Mouse (Mus musculus): Measurements from ENCODE around the gene Pcnt.
A peak's percentile ranks its signal among the peaks of the same experiment; 100 is the strongest.

Pcnt gene

DNA sequence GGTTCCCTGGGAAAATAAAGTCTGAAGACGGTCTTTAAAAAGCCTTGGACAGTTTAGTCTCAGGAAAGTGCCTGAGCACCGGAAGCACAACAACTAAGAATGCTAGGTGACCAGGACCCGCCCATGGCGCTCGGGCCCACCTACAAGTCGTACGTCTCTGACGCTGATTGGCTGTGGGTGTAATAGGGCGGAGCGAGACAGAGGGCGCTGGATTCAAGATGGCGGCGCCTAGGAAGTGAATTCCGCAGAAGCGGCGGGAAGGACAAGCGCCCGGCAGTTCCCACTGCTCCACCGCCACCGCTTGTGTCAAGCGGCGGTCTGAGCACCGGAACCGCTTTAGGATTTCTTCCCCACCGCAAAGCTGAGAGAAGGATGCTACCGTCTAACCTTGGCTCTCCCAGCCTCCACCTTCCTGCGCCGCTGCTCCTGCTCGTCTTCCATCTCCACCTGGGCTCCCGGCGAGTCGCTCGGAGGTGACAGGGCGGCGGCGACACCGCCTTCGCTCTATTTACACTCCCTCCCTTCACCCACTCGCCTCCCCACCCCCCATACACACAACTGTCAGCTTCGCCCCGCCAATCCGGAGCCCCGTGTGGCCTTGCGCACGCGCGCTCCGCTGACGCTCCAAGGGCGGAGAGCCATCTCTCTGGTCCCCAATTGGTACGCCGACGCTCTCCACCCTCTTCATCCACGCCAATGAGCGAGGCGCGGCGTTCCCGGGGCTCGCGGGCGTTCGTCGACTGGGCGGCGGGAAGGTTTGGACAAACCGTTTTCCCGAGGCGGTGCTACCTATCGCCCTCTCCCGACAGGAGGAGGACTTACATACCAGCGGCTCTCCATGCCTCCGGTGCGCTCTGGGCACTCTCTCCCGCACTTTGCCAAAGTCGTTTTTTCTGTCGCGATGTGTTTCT, at the start of gene Pcnt:
Gene Pcnt, minus strand, starts transcription at position 609 of the 911 bp plus-strand sequence.
- DNase-seq: peak; percentile 98 to 99

DNA sequence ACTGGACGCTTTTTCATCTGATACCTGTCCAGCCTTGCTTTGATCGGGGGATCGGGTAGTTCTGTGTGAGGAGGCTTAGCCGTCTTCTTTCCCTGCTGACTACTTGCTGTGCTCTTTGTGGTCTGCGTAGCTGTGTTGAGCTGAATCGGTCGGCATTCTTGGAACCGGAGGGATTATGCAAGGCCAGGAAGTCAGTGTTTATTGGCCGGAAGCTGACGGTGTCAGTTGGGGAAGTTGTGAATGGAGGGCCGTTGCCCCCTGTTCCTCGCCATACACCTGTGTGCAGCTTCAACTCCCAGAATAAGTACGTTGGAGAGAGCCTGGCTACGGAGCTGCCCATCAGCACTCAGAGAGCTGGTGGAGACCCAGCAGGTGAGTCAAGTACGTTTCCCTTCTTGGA, 46.6 kb upstream of the Pcnt start:
- DNase-seq: no peak

DNA sequence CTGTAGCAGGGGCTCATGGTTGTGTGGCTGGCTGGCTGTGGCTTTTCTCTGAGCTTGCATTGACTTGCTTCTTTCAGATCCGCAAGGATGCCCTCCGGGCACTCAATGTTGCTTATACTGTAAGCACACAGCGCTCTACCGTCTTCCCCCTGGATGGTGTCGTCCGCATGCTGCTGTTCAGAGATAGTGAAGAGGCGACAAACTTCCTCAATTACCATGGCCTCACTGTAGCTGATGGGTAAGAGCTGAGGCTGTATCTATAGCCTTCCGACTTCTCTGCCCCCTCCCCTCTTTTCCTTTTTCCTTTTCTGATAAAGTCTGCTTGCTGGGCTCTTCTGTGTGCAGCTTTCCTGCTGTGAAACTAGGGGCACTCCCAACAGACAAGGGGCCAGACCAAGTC, 45.7 kb upstream of the Pcnt start:
- DNase-seq: no peak

DNA sequence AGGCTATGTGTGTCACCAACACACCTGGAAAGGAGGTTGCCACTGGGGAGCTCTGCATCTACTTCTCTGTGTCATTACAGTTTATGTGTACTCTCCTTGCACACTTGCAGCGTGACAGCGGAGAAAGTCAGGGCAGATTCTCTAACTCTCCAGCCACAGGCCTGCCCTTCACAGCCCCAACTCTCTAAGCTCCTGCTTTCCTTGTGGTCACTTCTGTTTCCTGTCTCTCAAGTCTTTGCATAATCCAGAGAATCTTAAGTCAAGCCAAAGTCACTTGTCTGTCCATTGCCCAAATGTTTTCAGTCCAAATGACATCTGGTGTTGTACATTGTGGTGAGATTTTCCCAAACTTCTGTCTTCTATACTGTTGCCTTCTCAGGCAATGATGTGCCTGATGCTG, 43.7 kb upstream of the Pcnt start:
- DNase-seq: no peak

DNA sequence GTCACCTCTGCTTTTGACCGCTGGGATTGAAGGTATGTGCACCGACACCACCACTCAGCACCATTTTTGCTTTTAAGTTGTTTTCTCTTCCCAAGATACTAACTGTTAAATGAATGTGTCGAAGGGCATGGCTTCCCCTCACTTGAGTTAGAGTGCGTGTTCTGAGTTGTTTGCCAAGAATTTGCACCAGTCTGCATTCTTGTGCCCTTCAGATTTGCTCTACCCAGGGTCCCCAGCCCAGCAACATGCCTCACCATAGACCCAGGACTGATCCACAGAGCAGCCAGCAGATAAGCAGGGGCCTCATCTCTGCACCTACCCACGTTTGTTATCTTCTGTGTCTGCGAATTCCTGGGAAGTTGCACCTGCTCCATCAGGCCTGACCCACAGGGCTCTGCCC, 38.9 kb upstream of the Pcnt start:
- no peak for DNase-seq

DNA sequence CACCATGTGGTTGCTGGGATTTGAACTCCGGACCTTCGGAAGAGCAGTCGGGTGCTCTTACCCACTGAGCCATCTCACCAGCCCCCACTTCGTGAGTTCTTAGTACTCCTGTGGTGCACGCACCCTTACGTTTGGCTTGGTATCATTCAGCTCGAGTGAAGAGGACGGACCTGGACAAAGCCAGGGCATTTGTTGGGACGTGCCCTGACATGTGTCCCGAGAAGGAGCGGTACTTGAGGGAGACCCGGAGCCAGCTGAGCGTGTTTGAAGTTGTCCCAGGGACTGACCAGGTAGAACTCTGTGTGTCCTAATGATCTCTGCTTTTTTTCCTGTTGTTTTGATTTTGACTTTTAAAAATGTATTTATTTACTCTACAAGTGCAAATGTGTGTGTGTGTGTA, 38.3 kb upstream of the Pcnt start:
- DNase-seq: no peak

DNA sequence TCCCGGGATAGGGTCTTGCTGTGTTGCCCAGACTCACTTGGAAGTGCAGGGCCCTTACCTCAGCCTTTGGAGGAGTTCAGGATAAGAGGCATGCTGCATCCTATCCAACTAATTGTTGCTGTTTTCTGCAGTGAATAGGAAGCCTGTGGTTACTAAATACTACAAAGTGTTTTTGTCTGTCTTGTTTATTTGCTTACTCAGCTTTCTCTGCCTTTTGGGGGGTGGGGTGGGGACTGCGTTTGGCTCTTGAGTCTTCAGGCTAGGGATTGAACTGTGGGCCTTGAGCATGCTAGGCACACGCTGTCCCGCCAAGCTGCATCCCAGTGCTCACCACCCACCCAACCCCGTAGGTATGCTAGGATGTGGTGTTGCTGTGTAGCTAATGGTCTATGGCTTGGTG, 31.2 kb upstream of the Pcnt start:
- DNase-seq: no peak

DNA sequence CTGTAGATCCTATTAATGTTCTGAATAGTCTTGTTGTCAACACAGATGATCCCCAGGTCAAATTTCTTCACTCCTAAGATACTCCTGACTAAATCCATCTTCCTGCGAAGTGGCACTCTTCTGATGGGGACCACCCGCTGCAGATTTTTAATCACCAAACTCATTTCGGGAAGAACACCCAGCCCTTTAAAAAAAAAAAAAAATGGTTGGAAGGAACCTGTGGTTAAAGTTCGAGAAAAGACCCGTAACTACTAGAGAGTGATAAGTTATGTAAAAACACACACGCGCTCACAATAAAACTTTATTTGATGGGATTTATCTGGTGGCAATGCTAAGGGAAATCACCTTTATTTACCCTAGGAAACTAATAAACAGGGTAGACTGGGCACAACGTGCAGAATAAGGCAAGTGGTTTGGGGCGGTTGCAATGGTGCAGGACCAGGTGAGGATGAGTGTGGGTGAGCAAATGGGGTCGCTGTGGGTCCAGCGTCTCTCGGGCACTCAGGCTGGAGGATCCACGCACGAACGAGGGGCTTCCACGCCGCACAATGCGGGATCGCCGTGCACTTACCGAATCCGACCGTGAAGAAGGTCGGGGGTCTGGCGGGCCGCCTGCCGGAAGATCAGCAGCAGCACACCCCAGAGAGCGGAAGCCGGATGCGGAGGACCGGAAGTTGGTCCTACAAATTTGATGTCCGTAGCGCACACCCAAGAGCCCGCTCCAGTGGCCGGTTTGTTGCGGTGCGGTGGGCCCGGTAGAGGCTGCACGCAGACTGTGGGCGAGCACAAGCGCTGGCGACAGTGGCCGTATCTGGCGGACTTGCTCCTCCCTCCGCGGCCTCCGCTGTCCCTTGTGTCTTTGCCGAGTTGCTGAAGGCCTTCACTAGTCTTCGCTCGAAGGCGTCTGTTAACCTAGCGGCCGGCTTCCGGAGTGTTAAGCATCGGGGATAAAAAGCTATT, 25.9 kb upstream of the Pcnt start, which contains the start of the genes Mcm3ap and Ybey:
Gene Mcm3ap, plus strand, starts transcription at position 725 of the 960 bp plus-strand sequence.
Gene Ybey, minus strand, starts transcription at position 912 of the 960 bp plus-strand sequence.
- peak; percentile 93 to 94 for DNase-seq

DNA sequence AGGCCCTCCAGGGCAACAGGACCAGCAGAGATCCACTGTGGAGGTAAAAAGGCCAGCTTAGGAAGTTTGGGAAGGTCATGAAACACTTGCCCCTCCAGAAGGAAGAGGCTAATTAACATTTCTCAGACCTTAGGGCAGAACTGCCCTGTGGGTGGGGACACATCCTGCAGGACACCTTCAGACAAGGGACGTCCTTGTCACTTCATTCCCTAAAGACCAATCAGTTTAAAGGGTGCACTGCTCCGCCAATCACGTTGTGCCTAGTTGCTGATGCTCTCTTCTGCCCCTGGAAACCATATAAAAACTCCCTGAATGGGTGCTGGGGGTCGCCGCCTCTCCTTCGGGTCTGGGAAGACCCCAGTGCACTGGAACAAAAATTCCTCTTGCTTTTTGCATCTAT, 20.1 kb upstream of the Pcnt start:
- DNase-seq: no peak

DNA sequence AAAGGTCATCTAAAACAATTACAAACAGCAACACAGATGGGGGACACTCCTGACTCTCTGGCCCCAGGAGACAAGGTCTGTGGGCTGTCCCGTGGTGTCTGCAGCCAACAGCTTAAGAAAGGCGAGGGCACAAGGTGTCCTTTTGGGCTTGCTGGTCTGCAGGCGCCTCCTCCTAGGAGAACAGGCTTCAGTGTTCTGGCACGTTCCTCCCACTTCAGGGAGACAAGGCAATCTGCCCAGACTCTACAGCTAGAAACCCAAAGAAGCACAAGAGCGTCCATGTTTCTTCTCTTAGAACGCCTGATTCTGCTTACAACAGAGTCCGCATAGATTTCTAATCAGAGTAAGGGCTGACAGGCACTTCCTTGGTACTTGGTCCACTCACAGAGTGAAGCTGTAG, 19.7 kb upstream of the Pcnt start:
- no peak for DNase-seq

DNA sequence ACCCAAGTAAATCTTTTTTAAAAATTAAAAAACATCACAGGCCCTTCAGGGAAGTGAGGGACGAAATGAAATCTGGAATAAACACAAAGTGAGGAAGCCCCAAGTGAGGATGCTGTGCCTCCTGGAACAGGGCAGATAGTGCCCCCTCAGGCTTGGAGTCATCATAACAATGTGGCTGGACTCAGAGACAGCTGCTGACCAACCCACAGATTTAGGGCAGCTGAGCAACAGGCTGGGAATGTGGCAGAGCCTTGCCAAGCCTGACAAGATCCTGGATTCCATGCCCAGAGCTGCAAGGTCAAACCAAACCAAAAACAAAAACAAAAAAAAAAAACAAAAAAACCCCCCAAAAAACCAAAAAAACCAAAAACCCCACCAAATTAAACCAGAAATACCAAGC, 18.7 kb upstream of the Pcnt start:
- no peak for DNase-seq

DNA sequence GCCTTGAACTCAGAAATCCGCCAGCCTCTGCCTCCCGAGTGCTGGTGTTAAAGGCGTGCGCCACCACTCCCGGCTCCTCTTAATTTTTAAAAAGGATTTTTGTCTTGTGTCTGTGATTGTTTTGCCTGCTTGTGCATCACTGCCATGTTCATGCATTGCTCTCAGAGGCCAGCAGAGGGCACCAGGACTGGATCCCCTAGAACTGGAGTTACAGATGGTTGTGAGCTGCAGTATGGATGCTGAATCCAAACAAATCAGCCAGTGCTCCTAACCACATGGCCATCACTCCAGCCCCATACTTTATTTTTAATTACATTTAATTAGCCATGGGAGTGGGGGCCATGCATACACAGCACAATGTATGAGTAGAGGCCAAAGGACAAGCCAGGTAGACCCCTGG, 12.7 kb upstream of the Pcnt start:
- DNase-seq: peak; percentile 69 to 80

DNA sequence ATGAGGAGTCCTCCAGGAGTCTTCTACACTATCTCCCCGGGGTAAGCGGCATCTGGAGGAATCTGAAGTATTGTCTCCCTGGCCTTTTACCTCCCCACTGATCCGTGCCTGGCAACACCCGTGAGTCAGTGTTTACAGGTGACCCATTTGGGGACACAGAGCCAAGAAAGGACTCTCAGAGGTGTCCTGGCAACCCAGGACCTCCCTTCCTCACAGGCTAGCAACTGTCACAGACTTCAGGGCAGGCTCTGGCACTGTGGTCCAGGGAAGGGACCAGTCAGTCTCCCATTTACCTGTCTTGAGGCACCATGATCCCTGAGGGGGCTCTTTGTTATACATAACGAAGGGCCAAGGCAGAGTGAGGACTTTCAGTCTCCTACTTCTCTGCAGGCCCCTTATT, 6.3 kb upstream of the Pcnt start, which contains the start of gene 2610028H24Rik:
Gene 2610028H24Rik, plus strand, starts transcription at position 231 of the 400 bp plus-strand sequence.
- no peak for DNase-seq

DNA sequence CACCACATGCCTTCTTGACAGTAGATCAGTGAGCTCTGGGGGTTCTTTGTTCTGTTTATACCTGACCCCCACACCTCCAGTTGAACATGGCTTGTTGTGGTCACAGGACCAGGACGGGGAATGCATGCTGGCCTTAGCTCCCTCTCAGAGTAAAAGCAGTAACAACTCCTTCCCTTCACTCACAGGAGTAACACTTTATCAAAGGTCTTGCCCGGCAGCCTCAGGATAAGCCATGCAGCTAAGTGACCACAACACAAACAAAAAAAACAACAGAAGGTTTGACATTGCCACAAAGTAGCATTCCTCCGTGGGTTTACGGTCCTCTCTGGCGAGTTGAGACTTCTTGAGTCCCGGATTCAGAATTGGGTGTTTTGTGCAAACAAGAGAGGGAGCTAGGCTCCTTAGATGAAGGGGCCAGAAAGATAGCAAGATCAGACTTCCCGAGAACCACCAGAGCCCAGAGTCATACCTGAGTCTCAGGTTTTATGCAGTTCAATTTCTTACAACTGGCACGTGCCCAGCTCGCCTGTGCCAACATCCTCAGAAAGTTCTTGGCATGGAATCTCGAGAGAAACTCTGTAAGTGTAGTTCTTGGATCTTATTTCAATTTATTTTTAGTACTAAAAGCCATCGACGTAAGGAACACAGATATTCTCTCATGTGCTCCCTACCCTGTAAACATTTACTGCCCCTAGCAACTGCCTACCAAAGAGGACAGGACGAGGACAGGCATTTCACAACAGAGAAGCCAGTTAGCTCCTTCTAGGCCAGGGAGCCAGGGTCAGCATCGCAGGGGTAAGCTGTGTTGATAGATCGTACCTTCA, 5.0 kb upstream of the Pcnt start:
- DNase-seq: no peak

DNA sequence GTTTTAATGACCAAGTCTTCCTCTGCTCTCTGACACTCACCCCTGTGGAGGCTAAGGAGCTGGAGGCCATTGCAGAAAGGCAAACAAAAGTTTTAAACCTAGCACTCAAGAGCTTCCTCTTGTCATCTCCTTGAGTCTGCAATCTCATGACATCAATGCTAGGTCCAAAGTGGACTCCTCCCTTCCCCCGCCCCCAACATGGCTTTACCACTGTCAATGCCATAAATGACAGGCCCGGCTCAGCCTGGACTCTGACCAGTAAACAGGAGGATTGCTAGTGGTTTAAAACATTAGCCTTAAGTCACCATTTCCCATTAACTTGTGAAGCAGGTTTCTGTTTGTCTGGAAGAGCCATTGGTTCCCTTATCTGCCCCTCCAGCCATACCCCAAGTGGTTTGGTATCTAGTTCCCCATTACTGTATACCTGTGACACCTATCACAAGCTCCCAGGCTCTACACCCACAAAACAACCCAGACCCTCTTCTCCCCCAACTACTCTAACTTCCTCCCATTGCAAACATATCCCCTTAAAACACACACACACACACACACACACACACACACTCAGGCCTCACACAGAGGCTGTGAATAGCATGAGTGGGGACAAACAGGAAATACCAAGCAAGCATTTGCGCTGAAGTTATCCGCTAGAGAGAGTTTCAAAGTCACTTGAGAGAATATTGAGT, 3.6 kb upstream of the Pcnt start:
- no peak for DNase-seq

DNA sequence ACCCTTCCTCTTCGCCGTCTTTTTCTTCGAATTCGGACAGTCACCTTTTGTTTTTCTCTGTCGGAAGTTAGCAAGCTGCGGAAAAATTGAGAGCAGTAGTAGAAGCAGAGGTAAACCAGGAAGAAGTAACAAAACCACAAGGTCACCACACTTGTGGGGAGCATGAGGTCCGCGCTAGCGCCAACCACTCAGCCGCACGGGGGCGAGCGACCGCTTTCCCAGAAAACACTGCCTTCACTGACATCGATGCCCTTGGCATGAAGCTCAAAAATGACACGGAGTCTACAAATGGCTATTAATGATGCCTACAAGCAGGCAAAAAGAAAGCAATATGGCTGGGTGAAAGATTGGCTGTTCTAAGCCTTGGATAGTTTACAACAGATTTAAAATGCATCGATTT, 2.3 kb downstream of the Pcnt start, which contains the start of gene AC141477.1:
Gene AC141477.1, minus strand, starts transcription at position 164 of the 400 bp plus-strand sequence.
- DNase-seq: no peak

DNA sequence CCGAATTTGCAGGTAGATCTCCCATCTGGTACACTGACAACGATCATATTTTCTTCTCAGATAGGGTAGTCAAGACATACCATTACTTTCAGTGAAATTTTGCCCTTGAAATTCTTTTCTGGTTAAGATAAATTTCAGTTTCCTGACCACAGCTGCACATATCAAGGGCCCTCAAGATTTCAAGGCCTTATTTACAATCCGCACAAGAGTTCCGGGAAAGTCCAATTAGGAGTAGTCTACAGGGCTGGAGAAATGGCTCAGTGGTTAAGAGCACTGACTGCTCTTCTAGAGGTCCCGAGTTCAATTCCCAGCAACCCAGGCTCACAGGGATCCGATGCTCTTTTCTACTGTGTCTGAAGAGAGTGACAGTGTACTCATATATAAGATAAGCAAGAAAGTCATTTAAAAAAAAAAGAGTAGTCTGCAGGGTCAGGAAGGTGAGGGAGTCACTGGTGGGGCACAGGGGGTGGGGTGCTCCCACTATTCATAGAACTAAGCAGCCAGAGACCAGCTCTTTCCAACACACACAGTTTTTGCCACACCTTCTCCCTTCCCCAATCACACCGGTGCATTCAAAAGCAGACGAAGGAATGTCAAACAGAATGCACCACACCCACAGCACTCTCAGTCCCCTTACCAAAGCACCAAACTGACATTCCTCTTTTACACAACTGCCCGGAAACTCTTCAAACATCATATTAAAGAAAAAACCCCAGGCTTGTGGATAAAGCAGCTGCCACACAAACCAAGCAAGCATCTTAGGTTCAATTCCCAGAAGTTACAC, 3.3 kb downstream of the Pcnt start:
- DNase-seq: no peak

DNA sequence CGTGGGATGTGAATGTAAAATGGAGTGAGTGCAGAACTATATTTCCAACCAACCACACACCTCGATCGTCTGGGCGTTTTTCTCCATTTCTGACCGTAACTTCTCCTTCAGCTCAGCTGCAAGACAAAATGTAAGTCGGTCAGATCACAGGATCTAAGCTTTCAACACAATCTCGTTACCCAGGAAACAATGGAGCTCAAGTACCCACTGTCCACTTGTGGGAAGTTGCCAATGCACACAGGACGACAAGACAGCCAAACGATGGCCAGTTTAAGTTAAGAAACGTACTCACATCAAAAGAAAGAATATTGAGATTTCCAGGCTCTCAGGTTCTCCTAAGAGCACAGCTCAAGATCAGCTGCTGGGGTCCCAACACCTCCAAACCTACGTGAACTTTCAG, 8.7 kb downstream of the Pcnt start:
- DNase-seq: no peak

DNA sequence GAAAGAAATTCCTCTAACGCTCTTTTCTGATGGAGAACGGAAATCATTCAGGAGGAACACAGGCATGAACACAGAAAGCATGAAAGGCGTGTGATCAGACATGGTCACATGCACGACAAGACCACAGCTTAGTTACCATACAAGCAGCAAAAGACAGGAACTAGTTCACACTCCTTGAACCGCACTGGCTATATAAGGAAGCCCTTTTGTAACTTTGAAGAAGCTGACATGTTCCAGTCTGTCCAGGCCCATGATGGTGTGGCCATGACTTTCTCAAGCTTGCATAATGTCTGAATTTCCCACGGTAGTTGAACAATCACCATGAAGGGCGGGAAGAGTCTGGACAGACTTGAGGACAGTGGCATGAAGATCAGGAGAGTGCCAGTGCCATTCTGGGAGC, 16.9 kb downstream of the Pcnt start:
- no peak for DNase-seq

DNA sequence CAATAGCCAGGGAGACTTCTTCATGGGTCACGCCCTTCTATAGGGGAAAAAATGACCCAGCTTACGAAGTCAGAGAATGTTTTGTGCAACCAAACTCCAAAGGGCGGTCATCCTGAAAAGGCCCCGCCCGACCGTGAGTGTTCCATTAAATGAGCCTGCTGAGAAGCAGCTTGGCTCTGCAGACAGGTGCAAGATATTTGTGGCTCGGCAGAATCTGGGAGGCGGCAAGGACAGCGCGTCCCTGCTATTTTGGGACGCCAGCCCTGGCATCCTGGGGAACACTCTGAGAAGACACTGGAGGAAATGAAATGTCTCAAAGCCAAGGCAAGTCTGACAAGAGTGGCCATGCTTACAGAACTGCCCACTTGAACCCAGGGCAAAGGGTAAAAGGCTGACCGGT, 25.8 kb downstream of the Pcnt start:
- peak in 1 of 2 experiments; percentile 20 for DNase-seq

DNA sequence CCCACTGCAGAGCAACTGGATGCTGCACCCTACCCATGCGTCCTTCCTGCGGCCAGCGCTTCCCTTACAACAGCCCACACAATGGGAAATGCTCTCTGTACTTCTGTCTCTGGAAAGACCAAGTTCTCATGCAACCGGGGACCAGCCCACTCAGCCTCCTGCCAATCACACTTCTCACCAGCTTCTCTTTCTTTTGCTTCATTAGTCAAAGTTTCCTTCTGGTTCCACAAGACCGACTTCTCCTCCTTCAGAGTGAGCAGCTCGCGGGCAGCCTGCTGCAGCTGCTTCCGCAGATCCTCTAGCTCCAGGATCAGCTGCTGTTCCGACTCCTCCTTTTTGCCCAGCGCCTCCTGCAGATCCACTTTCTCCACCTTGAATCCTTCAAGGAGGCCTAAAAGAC, 34.1 kb downstream of the Pcnt start:
- no peak for DNase-seq

Measured in cerebellum, postnatal 14 days (tissue).